Mouse (Mus musculus): Measurements from ENCODE around the gene A430033K04Rik. TPM values are rescaled to one million over a fixed set of nuclear protein-coding genes. Genes with fewer than 3 reads are reported as not detected.

A430033K04Rik gene
- polyA plus RNA-seq (2016; fragmentation: Nextera tagmentation; extraction: Ambion mirVana): 5.4 and 5.7 TPM in 2 replicates

DNA sequence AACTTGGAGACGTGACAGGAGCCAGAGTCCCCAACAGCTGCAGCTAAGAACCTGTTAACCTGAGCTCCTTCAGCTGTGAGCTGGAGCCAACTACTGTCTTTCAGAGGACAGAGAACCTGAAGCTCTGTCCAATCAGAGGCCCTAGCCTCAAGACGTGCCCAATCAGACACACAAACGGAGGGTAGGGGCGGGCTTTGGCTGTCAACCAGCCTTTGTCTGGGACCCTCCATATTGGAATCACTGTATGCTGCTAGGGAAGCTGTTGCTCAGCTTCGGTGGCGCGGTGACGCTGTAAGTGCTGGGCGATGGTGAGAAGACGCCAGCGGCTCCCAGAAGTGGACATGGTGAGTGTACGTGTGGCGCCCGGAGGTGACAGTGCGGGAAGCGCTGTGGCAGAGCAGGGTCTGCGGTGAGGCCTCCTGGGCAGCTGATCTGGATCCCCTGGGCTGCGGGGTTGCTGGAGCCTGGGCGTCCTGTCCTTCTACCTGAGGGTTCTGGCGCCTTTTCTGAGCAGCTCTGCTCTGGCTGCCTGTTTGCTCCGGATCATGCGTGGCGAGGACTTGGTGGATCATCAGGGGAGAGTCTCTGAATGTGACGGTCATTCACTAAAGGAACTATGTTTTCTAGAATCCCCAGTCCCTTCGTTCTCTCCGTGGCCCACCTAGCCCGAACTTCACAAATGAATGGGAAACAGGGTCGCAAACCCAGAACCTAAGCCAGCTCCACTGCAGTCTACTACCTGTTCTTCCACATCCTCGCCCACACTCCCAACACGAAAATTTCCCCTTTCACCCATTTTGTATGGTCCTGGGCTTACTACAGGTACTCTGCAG lies at the start of gene A430033K04Rik:
TSS of gene A430033K04Rik (plus strand) at position 215 of the 833 bp plus-strand sequence.
- Histone ChIP-seq H3K4me2 (peak within 1 kb of the TSS; percentile 79), H3K27ac (peak within 1 kb of the TSS; percentile 85), H3K4me1 (peaks cover 46% of the 10 kb centered on the region), H3K9me3 (replicated peaks) (no peaks in the 10 kb centered on the region), H3K27me3 (replicated peaks) (no peaks in the 10 kb centered on the region), H3K36me3 (peaks cover 6% of the 10 kb centered on the region; the same call in 1 of the 2 replicates), H3K4me3 (peak within 1 kb of the TSS; percentile 83), H3K9ac (peak within 1 kb of the TSS; percentile 83)
- ATAC-seq: peak; percentile 90
- 1% methylated on average over 30 of the region's 30 CpGs for WGBS (ENCODE audit: insufficient replicate concordance)

- Histone ChIP-seq H3K9me3 (replicated peaks) (peaks cover 7% of the 10 kb centered on the region; the same call in 1 of the 2 replicates), H3K4me2 (no peak overlapping the region), H3K36me3 (no peaks in the 10 kb centered on the region), H3K27ac (no peak overlapping the region), H3K27me3 (replicated peaks) (no peaks in the 10 kb centered on the region), H3K4me1 (no peaks in the 10 kb centered on the region), H3K9ac (no peak overlapping the region), H3K4me3 (no peak overlapping the region)
- no peak for ATAC-seq
- 70% methylated on average over 6 of the region's 6 CpGs for WGBS (ENCODE audit: insufficient replicate concordance)
Measured at GRCm38 (mm10) chr5:138587396-138587795, 35.3 kb upstream of the A430033K04Rik start.

GRCm38 (mm10) chr5:138618353-138618752 lies 4.3 kb upstream of the A430033K04Rik start:
- no peak for ATAC-seq

DNA sequence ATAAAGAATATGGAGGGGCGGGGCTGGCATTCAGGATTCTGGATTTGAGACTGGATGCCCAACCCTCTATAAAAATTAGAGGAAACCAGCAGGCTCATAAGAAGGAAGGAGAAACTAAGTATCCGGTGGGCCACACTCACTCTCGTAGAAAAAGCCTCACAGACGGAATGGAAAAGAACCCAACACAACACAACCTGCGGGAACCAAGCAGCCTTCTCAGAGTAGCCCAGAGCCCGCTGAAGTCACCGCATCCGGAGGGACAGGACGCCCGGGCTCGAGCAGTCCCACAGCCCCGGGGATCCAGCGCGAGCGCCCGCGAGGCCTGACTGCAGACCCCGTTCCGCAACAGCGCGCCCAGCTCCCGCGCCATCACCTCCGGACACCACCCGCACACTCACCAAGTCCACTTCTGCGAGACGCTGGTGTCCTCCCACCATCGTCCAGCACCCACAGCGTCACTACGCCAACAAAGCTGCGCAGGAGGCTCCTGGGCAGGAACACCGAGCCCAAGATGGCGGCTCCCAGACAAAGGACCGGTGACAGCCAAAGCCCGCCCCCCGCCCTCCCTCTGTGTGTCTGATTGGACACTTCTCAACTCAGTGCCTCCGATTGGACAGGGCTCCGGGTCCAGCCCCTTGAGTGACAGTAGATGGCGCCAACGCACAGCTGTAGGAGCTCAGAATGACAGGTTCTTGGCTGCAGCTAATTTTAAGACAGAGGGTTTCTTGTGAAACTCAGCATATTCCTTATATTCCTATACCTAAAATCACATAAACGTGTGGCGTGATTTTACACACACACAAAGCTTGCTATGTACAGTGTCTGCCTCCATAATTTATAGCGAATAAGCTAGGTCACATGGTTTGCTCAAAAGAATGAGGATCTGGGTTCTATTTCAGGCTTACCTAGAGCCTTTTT lies 3.2 kb upstream of the A430033K04Rik start, which contains the start of gene Zfp68:
TSS of gene Zfp68 (minus strand) at position 551 of the 918 bp plus-strand sequence.
- Histone ChIP-seq H3K9me3 (replicated peaks) (peaks cover 5% of the 10 kb centered on the region; the same call in 1 of the 2 replicates), H3K9ac (peak within 1 kb of the TSS; percentile 87), H3K4me3 (peak within 1 kb of the TSS; percentile 84), H3K27me3 (replicated peaks) (no peaks in the 10 kb centered on the region), H3K4me2 (peak within 1 kb of the TSS; percentile 69), H3K4me1 (peaks cover 41% of the 10 kb centered on the region), H3K36me3 (peaks cover 38% of the 10 kb centered on the region), H3K27ac (peak within 1 kb of the TSS; percentile 92)
- under 1% methylated on average over 43 of the region's 43 CpGs for whole genome bisulfite sequencing (ENCODE audit: insufficient replicate concordance)
- ATAC-seq: peak; percentile 94

More at GRCm38 (mm10) chr5:138618353-138618752, 4.3 kb upstream of the A430033K04Rik start:
- H3K27me3 ChIP-seq (replicated peaks): no peaks in the 10 kb centered on the region
- no peak overlapping the region for H3K27ac ChIP-seq
- peak overlapping the region; percentile 69 for H3K4me2 ChIP-seq
- H3K4me3 ChIP-seq: peak overlapping the region; percentile 84
- peaks cover 30% of the 10 kb centered on the region for H3K4me1 ChIP-seq
- H3K9me3 ChIP-seq (replicated peaks): peaks cover 5% of the 10 kb centered on the region; the same call in 1 of the 2 replicates
- peak overlapping the region; percentile 12; the same call in 1 of the 2 replicates for H3K9ac ChIP-seq
- WGBS (ENCODE audit: insufficient replicate concordance): 69% methylated on average over 1 of the region's 1 CpGs
- peaks cover 50% of the 10 kb centered on the region for H3K36me3 ChIP-seq

- Histone ChIP-seq H3K36me3 (peaks cover 25% of the 10 kb centered on the region), H3K27ac (no peak overlapping the region), H3K27me3 (replicated peaks) (no peaks in the 10 kb centered on the region), H3K4me2 (no peak overlapping the region), H3K9ac (no peak overlapping the region), H3K9me3 (replicated peaks) (peaks cover 5% of the 10 kb centered on the region; the same call in 1 of the 2 replicates), H3K4me3 (no peak overlapping the region), H3K4me1 (peaks cover 46% of the 10 kb centered on the region)
- WGBS (ENCODE audit: insufficient replicate concordance): 86% methylated on average over 5 of the region's 5 CpGs
- ATAC-seq: no peak
Measured at GRCm38 (mm10) chr5:138620836-138621235, 1.8 kb upstream of the A430033K04Rik start.

GRCm38 (mm10) chr5:138623478-138623875 lies 818 bp downstream of the A430033K04Rik start:
- Histone ChIP-seq H3K36me3 (no peaks in the 10 kb centered on the region), H3K4me3 (peak overlapping the region; percentile 83), H3K27me3 (replicated peaks) (no peaks in the 10 kb centered on the region), H3K27ac (peak overlapping the region; percentile 85; the same call in 1 of the 2 replicates), H3K4me2 (peak overlapping the region; percentile 79), H3K4me1 (peaks cover 41% of the 10 kb centered on the region), H3K9ac (peak overlapping the region; percentile 83), H3K9me3 (replicated peaks) (no peaks in the 10 kb centered on the region)
- 12% methylated on average over 3 of the region's 3 CpGs for WGBS (ENCODE audit: insufficient replicate concordance)
- ATAC-seq: no peak

- no peak for ATAC-seq
- peaks cover 56% of the 10 kb centered on the region for H3K36me3 ChIP-seq
- no peak overlapping the region for H3K9ac ChIP-seq
- 76% methylated on average over 2 of the region's 2 CpGs for WGBS (ENCODE audit: insufficient replicate concordance)
- no peak overlapping the region for H3K4me3 ChIP-seq
- H3K27me3 ChIP-seq (replicated peaks): no peaks in the 10 kb centered on the region
- no peak overlapping the region for H3K4me2 ChIP-seq
- no peak overlapping the region for H3K27ac ChIP-seq
- H3K4me1 ChIP-seq: peaks cover 4% of the 10 kb centered on the region; the same call in 1 of the 2 replicates
- no peaks in the 10 kb centered on the region for H3K9me3 ChIP-seq (replicated peaks)
Measured at GRCm38 (mm10) chr5:138636486-138636885, 13.8 kb downstream of the A430033K04Rik start.

DNA sequence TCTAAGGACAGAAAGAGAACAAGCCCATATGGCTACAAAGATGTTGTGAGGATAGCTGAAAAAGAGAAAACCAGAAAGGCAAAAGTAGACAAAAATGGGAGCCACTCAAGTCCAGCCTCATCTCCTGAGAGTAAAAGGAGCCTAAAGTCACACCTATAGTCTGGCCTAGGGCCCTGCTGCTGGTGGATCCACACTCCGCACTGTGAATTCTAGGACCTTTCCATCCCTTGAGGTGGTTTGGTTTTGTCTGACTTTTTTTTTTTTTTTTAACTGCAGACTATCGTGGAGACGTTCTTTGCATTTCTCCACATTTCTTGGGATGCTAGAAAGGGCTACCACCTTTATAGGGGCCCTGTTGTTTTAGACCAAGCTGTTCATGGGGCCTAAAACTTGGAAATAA lies 18.4 kb downstream of the A430033K04Rik start:
- 81% methylated on average over 3 of the region's 3 CpGs for WGBS (ENCODE audit: insufficient replicate concordance)
- no peak overlapping the region for H3K27ac ChIP-seq
- H3K9ac ChIP-seq: no peak overlapping the region
- H3K4me3 ChIP-seq: no peak overlapping the region
- H3K9me3 ChIP-seq (replicated peaks): no peaks in the 10 kb centered on the region
- no peak overlapping the region for H3K4me2 ChIP-seq
- H3K36me3 ChIP-seq: peaks cover 73% of the 10 kb centered on the region
- H3K27me3 ChIP-seq (replicated peaks): no peaks in the 10 kb centered on the region
- H3K4me1 ChIP-seq: no peaks in the 10 kb centered on the region
- ATAC-seq: no peak

DNA sequence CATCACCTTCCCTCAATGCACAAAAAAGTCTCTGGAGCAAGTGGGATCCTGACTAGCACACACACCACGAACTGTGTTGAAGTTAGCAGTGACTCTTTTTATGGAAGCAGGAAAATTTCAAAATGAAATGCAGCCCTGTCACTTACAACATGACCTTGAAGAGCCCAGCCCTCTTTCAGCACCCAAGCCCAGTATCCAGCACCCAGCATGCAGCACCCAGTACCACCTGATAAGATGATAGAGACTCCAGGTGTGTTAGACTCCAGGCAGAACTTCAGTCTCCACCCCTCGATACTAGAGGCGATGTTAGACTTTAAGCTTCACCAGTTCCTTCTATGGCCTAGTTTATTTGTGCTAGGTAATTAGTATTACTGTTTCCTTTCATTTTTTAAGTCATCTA lies 19.1 kb downstream of the A430033K04Rik start:
- H3K27ac ChIP-seq: no peak overlapping the region
- no peak overlapping the region for H3K9ac ChIP-seq
- no peaks in the 10 kb centered on the region for H3K27me3 ChIP-seq (replicated peaks)
- H3K36me3 ChIP-seq: peaks cover 73% of the 10 kb centered on the region
- H3K4me3 ChIP-seq: no peak overlapping the region
- ATAC-seq: no peak
- 85% methylated on average over 3 of the region's 3 CpGs for WGBS (ENCODE audit: insufficient replicate concordance)
- H3K4me2 ChIP-seq: no peak overlapping the region
- no peaks in the 10 kb centered on the region for H3K4me1 ChIP-seq
- H3K9me3 ChIP-seq (replicated peaks): no peaks in the 10 kb centered on the region

DNA sequence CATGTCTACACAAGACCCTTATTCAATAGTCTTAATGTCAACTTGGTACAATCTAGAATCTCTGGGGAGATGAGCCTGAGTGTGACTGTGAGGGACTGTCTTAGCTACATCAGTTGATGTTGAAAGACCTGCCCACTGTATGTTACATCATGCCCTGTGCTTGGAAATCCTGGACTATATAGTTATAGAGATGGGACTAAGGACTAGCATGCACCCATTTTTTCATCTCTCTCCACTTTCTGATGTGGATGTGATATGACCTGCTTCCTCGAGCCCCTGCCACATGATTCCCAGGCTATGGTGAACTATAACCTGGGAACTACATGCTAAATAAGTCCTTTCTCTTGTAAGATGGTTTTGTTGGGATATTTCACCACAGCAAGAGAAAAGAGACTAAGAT lies 30.3 kb downstream of the A430033K04Rik start:
- ATAC-seq: no peak
- Histone ChIP-seq H3K4me3 (no peak overlapping the region), H3K4me2 (no peak overlapping the region), H3K4me1 (no peaks in the 10 kb centered on the region), H3K27ac (no peak overlapping the region), H3K36me3 (peaks cover 21% of the 10 kb centered on the region), H3K27me3 (replicated peaks) (no peaks in the 10 kb centered on the region), H3K9me3 (replicated peaks) (no peaks in the 10 kb centered on the region), H3K9ac (no peak overlapping the region)
- WGBS (ENCODE audit: insufficient replicate concordance): 72% methylated on average over 1 of the region's 1 CpGs

- ATAC-seq: peak; percentile 58; the same call in 1 of the 2 replicates
- Histone ChIP-seq H3K4me2 (no peak overlapping the region), H3K9me3 (replicated peaks) (no peaks in the 10 kb centered on the region), H3K36me3 (0 out of 2 replicates have a peak, but pooled peaks cover under 1% of the 10 kb centered on the region), H3K4me3 (no peak overlapping the region), H3K27me3 (replicated peaks) (no peaks in the 10 kb centered on the region), H3K4me1 (no peaks in the 10 kb centered on the region), H3K9ac (no peak overlapping the region), H3K27ac (no peak overlapping the region)
- WGBS (ENCODE audit: insufficient replicate concordance): 10% methylated on average over 2 of the region's 2 CpGs
Measured at GRCm38 (mm10) chr5:138656477-138657156, 34.0 kb downstream of the A430033K04Rik start.

All from liver, embryonic 12.5 days (tissue).